Mouse (Mus musculus) natural killer cell, adult 2 months (primary cell): ENCODE measurements around the gene Lcn2.

Experiments
- DNase-seq, 2 experiments: peaks; one replicate each; pipeline ENCODE4 v3.0.0; 2022; ENCODE audit warnings: low spot score in 2 of 2

Gene Lcn2

DNA sequence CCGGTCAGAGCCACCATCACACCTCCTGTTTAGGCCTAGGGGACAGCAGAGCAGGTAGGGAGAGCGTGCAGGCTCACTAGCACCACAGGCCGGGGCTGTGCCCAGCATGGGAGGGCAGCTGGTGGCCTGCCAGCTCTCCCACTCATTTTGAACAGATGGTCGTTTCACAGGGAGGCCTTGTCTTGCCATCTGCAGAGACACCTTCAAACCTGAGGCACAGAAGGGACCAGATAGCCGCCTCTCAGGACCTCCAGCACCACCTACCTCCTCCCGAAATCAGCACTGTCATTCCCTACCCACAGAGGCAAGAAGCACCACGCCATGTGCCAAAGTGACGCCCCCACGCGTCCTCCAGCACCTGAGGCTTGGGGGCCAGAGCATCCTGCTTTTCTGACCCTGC lies 44.0 kb downstream of the Lcn2 start:
- DNase-seq = no peak

DNA sequence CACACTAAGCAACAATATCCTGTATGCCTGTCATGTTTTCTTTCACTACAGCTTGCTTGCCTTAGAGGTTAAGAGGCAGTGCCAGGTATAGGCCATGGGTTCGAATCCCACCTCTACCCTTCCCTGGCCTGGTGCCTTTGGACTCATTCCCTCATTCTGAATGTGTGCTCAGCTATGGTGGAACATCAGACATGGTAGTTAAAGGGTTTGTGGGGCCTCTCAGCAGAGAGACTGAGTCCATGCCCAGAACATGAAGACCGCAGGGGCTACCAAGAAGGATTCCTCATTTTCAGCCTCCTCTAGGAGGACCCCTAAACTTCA lies 44.7 kb downstream of the Lcn2 start:
- DNase-seq = no peak

DNA sequence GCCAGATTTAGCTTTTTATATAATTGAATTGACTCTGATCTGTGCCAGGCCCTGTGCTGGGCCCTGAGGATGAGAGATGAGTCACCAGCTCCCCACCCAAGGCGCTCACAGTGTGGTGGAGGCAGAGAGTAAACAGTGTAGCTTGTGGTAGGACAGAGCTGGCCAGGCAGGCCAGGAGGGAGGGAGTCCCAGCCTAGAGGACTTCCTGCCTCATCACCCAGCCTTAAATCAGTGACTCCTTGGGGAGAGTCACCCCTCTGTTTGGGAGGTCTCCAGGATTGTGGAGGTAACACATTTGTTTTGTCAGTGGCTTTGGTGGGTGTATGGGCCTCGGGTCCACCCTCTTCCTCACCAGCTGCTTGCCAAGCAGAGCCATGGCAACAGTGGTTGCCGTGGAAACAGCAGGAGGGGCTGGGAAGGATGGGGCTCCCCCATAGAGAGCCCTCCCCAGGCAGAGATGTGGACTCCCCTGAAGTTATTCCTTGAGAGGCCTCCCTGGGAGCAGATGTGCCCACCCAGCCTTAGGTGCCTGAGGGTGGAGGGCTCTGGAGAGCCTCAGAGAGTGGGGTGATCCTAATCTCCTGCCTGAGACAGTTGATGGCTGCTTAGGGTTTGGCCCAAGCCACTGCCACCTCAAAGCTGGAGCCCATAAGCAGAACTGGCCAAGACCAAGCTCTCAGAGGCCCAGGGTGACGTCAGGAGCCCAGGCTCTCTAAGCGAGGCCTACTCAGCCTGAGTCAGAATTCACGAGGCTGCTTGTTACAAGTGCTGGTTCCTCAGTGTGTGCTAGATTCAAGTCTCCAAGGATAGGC lies 45.3 kb downstream of the Lcn2 start:
- no peak for DNase-seq

DNA sequence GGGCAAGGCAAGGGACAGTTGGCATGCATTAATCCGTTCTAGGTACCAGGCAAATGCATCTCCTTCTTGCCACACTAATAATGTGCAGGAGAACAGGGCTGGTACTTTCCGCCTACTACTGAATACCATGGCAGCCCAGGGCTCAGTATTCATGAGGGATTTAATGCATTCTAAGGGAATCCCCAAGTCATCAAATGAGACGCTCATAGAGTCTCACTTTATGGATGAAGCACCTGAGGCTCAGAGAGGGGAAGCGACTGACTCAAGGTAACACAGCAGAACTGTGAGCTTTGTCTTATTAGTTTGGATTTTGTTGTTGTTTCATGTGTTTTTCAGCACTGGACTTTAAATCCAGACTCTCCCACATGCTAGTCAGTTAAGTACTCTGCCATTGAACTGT lies 46.0 kb downstream of the Lcn2 start:
- DNase-seq = no peak

DNA sequence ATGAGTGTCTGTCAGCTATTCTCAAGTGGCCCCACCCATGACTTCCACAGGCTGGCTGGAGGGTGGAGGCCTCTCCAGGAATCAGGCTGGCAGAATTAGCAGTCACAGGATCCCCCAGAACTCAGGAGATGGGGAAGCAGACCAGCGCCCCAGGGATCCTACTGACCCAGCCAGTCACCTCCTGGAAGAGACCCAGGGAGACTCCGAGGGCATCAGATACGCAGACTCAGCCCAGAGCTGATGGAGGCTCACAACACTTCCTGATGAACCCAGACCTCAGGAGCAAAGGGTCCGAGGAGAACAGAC lies 46.5 kb downstream of the Lcn2 start:
- DNase-seq = no peak

DNA sequence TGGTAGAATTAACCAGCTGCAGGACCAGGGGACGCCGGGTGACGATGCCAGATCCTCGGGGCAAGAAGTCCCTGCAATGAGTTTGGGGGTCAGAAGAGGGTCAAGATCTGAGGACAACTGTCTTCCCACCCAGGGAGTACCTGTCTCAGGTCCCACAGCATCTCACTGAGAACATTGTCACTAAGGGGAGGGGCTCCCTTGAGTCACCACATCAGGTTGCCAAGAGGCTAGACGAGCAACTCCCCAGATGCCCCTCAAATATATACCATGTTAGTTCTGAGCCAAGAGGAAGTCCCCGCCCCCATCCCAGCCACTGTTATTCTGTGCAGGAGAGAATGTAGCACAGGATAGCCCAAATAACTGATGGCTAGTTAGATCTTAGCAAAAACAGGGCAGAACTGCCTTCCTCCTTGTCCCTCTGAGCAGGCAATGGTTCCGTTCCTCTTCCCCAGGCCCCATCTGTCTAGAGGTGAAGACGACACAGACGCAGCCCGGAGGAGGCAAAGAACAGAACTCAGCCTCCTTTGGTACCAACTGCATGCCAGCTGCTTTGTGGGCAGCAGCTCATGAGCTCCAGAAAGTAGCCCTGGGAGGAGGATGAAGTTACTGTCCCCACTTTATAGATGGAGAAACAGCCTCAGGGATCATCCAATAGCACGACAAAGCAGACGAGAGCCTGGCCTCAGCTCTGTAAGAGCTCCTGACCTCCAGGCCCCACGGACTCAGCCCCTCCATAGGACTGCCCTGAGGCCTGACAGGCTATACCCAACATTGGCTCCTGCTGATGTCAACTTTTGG lies 47.0 kb downstream of the Lcn2 start:
- DNase-seq = no peak

DNA sequence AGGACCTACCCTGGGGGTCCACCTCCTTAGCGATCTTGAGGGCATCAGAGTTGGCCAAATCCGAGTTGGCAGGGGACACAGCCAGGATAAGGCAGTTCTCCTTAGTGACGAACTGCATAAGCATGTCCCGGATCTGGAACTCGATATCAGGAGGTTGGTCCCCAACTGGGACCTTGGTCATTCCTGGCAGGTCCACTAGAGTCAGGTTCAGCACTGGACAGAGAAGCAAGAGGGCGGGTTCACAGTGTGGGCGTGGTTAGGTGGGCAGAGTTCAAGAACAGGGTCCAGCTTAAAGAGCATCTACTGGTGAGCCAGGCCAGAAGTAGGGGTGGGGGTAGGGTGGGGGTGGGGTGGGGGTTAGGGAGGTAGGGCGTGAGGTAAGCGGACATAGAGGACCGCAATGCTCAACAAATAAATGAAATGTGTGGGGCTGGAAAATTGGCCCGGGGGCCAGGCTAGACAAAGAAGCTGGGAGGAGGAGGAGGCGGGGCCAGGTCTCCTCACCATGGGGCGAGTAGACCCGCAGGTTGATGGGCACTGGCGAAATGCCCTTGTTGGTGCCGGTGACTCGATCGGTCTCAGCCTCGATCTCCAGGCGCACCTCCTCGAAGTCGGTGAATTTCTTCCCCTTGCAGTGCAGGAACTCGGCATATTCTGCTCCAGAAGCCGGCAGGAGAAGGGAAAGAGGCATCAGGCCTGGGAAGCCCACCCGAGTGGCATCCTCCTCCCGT lies 48.0 kb downstream of the Lcn2 start:
- DNase-seq = no peak

DNA sequence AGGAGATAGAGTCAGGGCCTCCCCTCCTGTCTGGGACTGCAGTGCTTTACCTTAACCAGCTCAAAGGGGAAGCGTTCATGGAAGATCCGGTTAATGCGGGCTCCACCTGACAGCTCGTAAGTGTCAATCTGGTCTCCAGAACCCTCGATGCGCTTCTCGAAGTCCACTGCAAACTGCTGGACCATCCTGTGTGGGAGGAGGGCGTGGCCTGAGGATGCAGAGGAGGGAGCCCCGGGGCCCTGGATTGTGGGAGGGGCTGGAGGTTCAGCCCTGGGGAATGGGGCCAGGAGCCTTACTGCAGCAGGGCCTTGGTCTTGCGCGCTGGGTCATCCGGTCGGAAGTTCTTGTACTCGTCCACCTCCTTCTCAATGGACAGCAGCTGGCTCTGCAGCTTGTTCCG lies 52.2 kb downstream of the Lcn2 start:
- DNase-seq = no peak
